Mouse (Mus musculus) G1E (cell line): ENCODE results near the gene Osm. TPM values are rescaled to one million over a fixed set of nuclear protein-coding genes. Genes with fewer than 3 reads are reported as not detected.
A peak's percentile ranks its signal among the peaks of the same experiment; 100 is the strongest.

Source experiments
- ATAC-seq: 2 replicates; pipeline ENCODE4 v1.8.0; 2016; ENCODE audit warnings: mild to moderate bottlenecking; ENCODE audit not compliant: insufficient number of reproducible peaks, poor library complexity, low FRiP score, severe bottlenecking; ENCODE audit errors: extremely low read depth
- DNase-seq: peaks from one replicate; pipeline ENCODE4 v3.0.0; 2012; ENCODE audit warnings: low spot score
- H3K27me3 ChIP-seq: 2 replicates; pipeline ENCODE4 v1.6.1; 2012; ENCODE audit warnings: mild to moderate bottlenecking, low read length, inconsistent platforms; ENCODE audit not compliant: insufficient read depth
- H3K36me3 ChIP-seq: replicated peaks from 2 replicates; pipeline ENCODE3; 2012; ENCODE audit warnings: mild to moderate bottlenecking, inconsistent platforms
- H3K4me1 ChIP-seq: 2 replicates; pipeline ENCODE4 v1.6.1; 2012; ENCODE audit warnings: low read depth, low read length, inconsistent platforms, mixed read lengths; ENCODE audit not compliant: insufficient read depth
- H3K4me3 ChIP-seq: 2 replicates; pipeline ENCODE4 v1.5.1; 2012; ENCODE audit warnings: low read depth, mild to moderate bottlenecking, inconsistent platforms, low read length, moderate library complexity, mixed read lengths
- H3K9me3 ChIP-seq: replicated peaks from 2 replicates; pipeline ENCODE4 v1.6.1; 2012; ENCODE audit warnings: inconsistent platforms
- CTCF ChIP-seq: IDR thresholded peaks from 2 replicates; pipeline ENCODE4 v1.5.1; 2012; ENCODE audit warnings: low read depth, low read length, inconsistent platforms, mixed read lengths
- GATA1 ChIP-seq: IDR thresholded peaks from 2 replicates; pipeline ENCODE4 v1.6.1; 2012; ENCODE audit warnings: borderline replicate concordance, low read length, inconsistent platforms, mixed read lengths
- GATA2 ChIP-seq: IDR thresholded peaks from 2 replicates; pipeline ENCODE4 v1.6.1; 2012; ENCODE audit warnings: low read depth, low read length, inconsistent platforms, borderline replicate concordance
- POLR2AphosphoS5 ChIP-seq: IDR thresholded peaks from 2 replicates; pipeline ENCODE4 v1.6.1; 2012; ENCODE audit warnings: low read depth, low read length, inconsistent platforms; ENCODE audit not compliant: insufficient replicate concordance
- TAL1 ChIP-seq: conservative IDR thresholded peaks from 2 replicates; pipeline ENCODE4 v1.6.1; 2012; ENCODE audit warnings: low read depth, low read length, inconsistent platforms, mixed read lengths
- polyA plus RNA-seq: library from polyadenylated mRNA; stranded (reverse); fragments of >175 nt; gene quantifications from 2 replicates; pipeline ENCODE4 v1.2.3, GENCODE M21; 2012
- total RNA-seq, 2 experiments: library from RNA; stranded (forward) in 1 of 2; stranded (reverse) in 1 of 2; fragments of 200-1000 nt in 1 of 2; fragments of >200 nt in 1 of 2; fragmentation: Nextera tagmentation in 1 of 2; gene quantifications; 2 replicates each; pipeline ENCODE4 v1.2.3; 2014 to 2017

The Osm gene
- total and polyA plus RNA-seq, 3 experiments, result 4.0 to 10.3 (median 8.0) TPM

- DNase-seq (no peak), ATAC-seq (no peak)
- peaks cover 92% of the 10 kb centered on the region for H3K36me3 ChIP-seq
- no peak for TF ChIP-seq TAL1
- TF ChIP-seq GATA2, result no peak
- TF ChIP-seq GATA1, result no peak
- TF ChIP-seq POLR2AphosphoS5, result no peak
- TF ChIP-seq CTCF, result no peak
- peaks cover 20% of the 10 kb centered on the region for H3K4me1 ChIP-seq
- H3K27me3 ChIP-seq, result no peaks in the 10 kb centered on the region
- H3K9me3 ChIP-seq, result no peaks in the 10 kb centered on the region
- H3K4me3 ChIP-seq, result no peak overlapping the region
Measured at GRCm38 (mm10) chr11:4193420-4193819, 42.8 kb upstream of the Osm start.

GRCm38 (mm10) chr11:4195597-4196031 is 40.6 kb upstream of the Osm start:
- no peak for TF ChIP-seq CTCF
- no peak overlapping the region for H3K4me3 ChIP-seq
- DNase-seq, result no peak
- H3K9me3 ChIP-seq, result no peaks in the 10 kb centered on the region
- no peaks in the 10 kb centered on the region for H3K27me3 ChIP-seq
- peak; percentile 34; the same call in 1 of the 2 replicates for ATAC-seq
- peaks cover 87% of the 10 kb centered on the region for H3K36me3 ChIP-seq
- H3K4me1 ChIP-seq, result peaks cover 23% of the 10 kb centered on the region

- DNase-seq (no peak), ATAC-seq (no peak)
- Histone ChIP-seq H3K9me3 (no peaks in the 10 kb centered on the region), H3K4me1 (peaks cover 16% of the 10 kb centered on the region), H3K4me3 (no peak overlapping the region), H3K27me3 (no peaks in the 10 kb centered on the region), H3K36me3 (peaks cover 78% of the 10 kb centered on the region)
- TF ChIP-seq TAL1 (no peak), GATA1 (no peak), CTCF (no peak), POLR2AphosphoS5 (no peak), GATA2 (no peak)
Measured at GRCm38 (mm10) chr11:4196636-4197035, 39.6 kb upstream of the Osm start.

- peaks cover 25% of the 10 kb centered on the region for H3K4me1 ChIP-seq
- H3K9me3 ChIP-seq, result no peaks in the 10 kb centered on the region
- no peaks in the 10 kb centered on the region for H3K27me3 ChIP-seq
- no peak for TF ChIP-seq CTCF
- TF ChIP-seq POLR2AphosphoS5, result no peak
- TF ChIP-seq GATA1, result no peak
- TF ChIP-seq GATA2, result no peak
- peaks cover 73% of the 10 kb centered on the region for H3K36me3 ChIP-seq
- no peak overlapping the region for H3K4me3 ChIP-seq
- ATAC-seq (no peak), DNase-seq (no peak)
Measured at GRCm38 (mm10) chr11:4197691-4198090, 38.5 kb upstream of the Osm start.

- Histone ChIP-seq H3K9me3 (no peaks in the 10 kb centered on the region), H3K4me1 (peaks cover 55% of the 10 kb centered on the region), H3K36me3 (peaks cover 57% of the 10 kb centered on the region), H3K27me3 (no peaks in the 10 kb centered on the region), H3K4me3 (no peak overlapping the region)
- ATAC-seq (no peak), DNase-seq (no peak)
- TF ChIP-seq GATA1 (no peak), TAL1 (no peak), CTCF (no peak), POLR2AphosphoS5 (no peak), GATA2 (no peak)
Measured at GRCm38 (mm10) chr11:4201981-4202700, 34.1 kb upstream of the Osm start.

GRCm38 (mm10) chr11:4202995-4203704 is 33.1 kb upstream of the Osm start:
- Histone ChIP-seq H3K4me1 (peaks cover 56% of the 10 kb centered on the region), H3K9me3 (no peaks in the 10 kb centered on the region), H3K27me3 (no peaks in the 10 kb centered on the region), H3K36me3 (peaks cover 57% of the 10 kb centered on the region), H3K4me3 (no peak overlapping the region; the same call in 1 of the 2 replicates)
- ATAC-seq (peak; percentile 41; the same call in 1 of the 2 replicates), DNase-seq (no peak)
- TF ChIP-seq GATA1 (no peak), POLR2AphosphoS5 (no peak), GATA2 (no peak), CTCF (no peak), TAL1 (no peak)
